Mouse (Mus musculus): ENCODE data around the gene Fzr1. TPM values are rescaled to one million over a fixed set of nuclear protein-coding genes. Genes with fewer than 3 reads are reported as not detected.
A peak's percentile ranks its signal among the peaks of the same experiment; 100 is the strongest.

Gene Fzr1
- total RNA-seq, 2 experiments from 2014 or later: 15.3 to 15.4 TPM

DNA sequence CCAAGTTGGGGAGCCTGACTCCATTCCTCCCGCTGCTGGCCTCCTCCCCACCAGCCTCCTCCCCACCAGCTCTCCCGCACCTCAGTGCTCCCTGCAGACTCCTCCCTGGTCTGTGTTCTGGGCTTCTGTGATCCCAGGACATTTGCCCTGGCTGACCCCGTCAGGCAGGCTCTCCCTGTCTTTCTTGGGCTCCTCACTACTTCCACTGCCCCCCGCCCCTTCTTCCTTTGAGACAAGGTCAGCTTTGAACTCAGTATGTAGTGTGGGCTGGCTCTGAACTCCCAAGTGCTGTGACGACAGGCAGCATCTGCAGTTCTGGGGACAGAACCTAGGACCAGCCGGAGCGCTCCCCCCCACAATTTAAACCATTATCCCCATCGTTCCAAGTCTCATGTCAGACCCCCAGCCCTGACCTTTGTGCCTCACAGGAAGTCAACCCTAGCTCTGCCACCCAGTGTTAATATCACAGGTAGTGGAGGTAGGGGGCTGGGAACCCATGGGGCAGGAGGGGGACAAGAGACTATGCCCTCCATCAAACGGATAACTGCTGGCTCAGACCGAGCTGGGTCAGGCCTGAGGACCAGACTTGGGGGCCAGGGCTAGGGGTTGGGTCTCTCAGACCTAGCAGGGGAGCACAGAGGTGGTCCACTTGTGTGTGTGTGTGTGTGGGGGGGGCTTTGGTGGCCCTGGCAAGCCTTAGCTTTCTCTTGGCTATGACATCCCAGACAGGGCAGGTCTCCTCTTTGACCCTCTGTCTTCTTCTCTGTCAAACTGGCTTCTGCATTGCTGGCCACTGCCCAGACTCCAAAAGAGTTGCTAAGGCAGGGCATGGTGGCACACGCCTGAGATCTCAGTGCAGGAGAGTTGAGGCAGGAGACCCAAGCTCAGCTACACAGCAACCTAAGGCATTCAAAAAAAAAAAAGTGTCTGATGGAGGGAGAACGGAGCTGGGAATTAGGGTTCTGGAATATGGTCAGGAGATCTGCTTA, 39.2 kb upstream of the Fzr1 start:
- no peak for DNase-seq (ENCODE audit: low spot score)

DNA sequence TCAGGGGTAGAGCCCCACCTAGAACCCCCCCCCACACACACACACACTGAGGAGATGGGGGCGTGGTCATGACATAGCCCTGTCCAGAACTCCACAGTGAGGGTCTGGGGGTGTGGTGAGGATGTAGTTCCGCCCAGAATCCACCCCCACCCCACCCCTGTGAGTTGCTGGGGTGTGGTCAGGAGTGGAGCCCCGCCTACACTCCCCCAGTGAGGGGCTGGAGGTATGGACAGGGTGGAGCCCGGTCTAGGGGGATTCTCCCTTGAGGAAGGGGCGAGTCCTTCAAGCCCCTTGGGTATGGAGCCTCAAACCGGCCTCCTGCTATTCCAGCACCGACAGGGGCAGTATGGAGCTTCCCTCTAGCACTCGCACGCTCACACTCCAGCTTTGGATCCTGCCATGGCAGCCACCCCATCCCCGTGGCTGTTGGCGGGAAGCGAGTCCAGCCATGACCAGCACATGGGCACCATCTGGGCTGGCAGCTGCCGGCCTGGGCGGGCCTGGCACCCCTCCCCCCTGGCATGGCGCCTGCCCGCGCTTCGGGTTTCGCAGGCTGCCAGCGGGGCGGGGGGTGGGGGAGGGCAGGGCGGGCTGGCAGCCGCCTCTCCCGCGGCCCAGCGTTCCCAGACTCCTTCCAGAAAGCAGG, 38.4 kb upstream of the Fzr1 start:
- DNase-seq (ENCODE audit: low spot score): peak; percentile 93

DNA sequence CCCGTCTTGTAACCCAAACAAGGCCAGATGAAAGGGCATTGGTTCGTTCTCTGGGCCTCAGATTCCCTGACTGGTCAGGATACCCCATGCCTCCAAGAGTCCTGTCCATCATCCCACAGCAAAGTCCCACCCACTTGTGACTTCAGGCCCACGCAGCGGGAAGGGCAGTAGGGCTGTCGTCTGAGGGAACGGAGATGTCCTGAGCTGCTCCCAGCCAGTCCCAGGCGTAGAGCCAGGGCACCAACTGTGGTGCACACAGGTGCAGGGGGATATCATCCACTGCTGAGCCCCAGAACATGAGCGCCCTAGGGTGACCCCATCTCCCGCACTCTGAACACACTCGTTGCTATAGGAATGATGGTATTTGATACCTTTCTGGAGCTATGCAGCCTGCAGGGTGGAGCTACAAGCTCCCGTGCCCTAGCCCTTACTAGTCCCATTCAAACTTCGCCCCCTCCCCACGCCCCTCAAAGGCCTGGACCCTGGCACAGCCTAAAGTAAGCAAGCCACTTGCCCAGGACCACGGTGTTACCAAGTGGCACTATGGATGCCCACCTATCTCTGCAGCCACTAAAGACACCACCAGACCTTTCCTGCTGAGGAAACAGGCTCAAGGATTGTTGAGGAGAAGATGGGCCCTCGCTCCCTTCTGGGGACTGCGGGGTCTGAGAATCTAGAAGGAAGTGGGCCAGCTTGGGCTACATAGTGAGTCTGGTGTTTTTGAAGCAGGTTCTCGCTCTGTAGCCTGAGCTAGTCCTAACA, 37.4 kb upstream of the Fzr1 start:
- peak; percentile 85 for DNase-seq (ENCODE audit: low spot score)

DNA sequence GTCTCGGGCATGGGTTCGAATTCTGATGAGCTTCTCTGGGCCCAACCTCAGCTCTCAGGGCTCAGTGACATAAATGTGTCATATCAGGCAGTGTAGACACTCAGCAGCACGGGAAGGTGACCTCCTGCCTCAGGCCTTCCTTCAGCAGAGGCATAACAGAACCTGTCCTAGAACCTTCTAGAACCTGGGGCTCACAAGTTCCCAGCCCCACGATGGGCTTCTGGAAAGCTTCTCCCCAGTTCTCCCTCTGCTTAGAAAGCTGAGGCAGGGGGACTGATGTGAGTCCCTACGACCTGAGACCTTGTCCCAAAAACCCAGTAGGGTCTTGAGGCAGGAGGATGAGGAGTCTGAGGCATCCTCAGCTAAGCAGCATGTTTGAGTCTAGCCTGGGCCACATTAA, 36.8 kb upstream of the Fzr1 start:
- DNase-seq (ENCODE audit: low spot score): no peak

DNA sequence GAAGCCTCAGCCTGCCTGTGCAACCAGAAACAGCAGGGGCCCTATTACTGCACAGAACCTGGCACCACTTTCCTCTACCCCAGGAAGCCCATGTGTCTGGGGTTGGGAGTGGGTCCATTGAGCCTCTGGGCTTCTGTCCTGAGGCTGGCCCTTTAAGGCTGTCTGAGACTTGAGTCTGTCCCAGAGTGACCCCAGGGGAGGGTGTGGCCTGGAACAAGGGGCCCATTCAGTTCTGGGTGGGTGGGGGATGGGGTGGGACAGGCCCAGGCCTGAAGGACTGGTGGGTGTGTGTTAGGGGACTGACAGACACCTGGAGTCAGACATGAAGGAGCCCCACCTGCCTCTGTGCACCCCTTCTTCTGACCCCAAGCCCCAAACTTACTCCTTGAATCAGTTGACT, 36.4 kb upstream of the Fzr1 start:
- peak; percentile 66 for DNase-seq (ENCODE audit: low spot score)

DNA sequence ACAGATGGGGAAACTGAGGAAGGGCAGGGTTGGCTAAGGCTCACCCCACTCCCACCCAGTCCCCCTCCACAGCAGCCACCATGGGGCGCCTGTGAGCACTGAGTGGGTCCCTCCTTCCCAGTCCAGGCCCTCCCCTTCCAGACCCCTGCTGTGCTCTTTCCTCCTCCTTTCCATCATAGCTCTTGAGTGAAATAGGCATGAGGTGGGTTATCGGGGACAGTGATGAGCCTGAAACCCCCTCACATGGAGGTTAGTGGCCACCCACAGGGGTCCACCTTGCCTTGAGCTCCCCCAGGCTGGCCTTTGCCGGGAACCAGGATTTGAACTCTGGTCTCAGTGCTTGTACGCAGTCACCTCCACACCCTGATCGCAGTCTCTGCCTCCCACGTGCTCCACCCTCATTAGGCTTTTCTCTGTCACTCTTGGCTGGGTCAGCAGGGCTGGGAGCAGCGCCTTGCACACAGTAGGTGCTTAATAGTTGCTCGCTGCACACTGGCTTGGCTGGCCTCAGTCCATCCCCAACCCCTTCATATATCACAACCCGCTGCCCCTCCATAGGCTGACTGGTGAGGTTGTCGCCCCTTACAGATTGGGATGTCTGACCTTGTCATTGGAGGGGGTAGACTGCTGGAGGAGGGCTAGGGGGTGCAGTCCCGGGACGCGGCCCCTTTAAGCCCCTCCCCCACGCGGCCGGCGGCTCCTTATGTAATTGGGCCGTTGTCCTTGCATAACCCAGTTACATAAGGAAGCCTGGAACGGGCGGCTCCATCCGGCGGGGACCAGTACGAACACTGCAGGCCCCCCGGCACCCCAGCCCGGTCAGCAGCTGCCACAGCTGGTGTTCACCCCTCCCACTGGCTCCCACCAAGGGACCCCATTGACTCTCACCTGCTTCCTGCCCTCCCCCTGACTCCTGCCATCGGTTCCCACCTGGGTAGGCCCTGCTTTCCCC, 35.3 kb upstream of the Fzr1 start:
- DNase-seq (ENCODE audit: low spot score): peak; percentile 92

DNA sequence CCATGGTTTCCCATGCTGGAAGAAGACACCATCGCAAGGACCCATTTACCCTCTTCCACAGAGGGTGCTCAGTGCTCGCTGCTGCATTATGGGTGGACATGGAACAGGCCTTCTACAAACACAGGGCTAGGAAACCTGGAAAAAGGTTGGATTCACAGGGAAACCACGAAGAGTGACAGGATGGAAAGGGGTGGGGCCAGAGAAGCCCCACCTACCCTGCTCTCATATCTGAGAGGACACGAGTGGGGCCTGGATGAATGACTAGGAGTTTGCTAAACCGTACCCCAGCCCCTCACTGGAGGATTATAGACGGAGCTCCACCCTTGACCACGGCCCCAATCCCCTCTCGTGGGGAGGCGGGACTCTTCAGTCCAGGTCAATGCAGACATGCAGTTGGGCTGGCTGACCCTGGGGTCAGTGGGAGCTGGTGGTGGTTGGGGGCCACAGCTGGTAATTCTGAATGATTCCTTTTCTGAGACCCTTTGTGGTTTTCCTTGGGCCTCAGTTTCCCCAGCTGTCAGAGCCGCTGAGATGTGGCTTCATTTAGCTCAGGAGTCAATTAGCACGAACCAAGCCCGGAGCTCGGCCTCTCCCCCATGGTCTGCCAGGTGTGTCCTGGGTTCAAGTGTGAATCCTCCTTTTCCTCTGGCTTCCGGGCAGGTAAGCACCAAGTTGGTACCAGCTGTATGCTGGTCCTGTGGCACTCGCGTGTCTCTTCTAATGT, 34.4 kb upstream of the Fzr1 start:
- no peak for DNase-seq (ENCODE audit: low spot score)

DNA sequence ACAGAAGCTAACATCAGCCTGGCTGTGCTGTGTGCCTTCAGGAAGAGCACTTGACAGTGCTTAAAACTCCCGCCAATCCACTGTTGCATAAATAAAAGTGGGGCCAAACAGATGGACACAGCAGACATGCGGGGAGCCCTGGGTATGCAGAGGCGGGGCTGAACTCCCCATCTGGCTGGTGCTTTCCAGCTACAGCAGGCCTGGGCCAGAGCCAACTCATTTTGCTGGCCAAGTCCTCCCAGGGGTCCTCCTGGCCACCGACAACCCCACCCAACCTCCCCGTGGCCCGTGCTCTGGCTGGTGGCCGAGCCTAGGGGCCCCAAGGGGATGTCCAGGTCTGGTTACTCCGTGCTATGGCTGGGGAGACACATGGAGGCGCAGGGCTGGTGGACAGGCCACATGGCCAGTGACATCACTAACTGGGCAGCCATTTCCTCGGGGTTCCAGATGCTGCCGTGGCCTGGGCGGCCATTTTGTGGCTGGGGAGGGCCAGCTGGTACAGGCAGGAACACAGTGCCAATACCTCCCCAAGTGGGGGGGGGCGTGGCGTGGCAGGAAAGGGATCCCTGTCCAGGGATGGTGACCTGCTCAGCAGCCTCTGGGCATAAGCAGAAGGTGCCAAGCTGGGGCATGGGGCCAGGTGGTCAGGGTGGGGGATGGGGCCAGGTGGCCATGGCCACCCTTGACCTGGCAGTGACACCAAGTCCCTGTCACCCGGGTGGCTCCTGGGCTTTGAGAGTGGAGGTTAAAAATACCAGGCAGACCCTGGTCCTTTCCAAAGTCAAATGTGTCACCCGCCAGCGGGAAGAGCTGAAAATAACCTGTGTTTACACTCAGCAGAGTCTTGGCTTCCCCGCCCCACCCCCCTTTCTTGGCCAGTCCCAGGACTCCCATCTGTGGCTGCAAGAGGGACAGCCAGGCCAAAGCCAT, 33.4 kb upstream of the Fzr1 start:
- DNase-seq (ENCODE audit: low spot score): peak; percentile 94

DNA sequence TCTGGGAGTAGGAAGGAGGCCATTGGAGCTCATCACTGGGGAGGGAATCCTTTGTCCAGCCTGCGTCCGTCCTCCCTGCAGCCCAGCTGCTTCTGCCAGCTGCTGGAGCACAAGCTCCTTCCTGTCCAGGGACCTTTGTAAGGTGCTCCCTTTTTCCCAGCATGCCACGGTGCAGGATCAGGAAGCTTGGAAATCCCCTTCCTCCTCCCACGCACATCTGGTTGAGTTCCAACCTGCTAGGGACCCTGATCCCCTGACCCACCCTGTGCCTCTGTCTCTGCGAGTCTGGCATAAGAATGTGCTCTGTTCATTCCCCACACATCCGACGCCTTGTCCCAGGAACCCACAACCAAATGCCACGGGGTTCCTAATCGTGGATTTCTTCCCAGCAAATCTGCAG, 32.7 kb upstream of the Fzr1 start:
- no peak for DNase-seq (ENCODE audit: low spot score)

DNA sequence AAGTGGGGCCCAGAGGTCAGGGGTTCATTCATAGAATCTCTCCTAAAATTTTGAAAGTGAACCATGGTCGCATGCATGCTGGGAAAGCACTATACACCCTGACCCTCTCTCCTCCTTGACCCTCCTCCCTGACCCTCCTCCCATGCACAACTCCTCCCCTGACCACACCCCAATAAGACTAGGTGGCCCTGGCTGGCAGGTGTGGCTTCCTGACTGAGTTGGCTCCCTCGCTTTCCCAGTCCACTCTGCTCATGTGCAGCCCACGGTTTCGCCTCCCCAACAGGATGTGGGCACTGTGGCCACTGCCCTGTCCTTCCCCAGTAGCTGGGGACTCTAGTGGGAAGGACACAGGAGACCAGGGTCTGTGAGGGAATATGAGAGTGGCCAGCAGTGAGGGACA, 32.0 kb upstream of the Fzr1 start:
- peak; percentile 15 for DNase-seq (ENCODE audit: low spot score)

DNA sequence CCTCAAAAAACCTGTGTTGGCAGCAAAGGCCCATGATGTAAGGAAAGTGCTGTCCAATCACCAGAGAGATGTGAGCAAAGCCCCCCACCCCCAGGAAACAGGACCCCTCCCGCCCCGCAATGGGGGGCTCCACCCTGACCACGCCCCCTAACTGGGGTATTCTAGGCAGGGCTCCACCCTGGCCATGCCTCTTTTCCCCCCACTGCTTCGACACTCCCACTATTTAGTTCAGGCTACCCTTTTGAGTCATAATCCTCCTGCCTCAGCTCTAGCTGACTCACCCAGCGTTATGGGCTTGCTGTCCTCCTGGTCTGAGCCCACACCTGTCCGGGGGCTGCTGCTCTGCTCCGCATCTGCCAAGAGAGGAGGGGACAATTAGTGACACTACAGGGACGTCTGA, 31.0 kb upstream of the Fzr1 start:
- DNase-seq (ENCODE audit: low spot score): peak; percentile 14

DNA sequence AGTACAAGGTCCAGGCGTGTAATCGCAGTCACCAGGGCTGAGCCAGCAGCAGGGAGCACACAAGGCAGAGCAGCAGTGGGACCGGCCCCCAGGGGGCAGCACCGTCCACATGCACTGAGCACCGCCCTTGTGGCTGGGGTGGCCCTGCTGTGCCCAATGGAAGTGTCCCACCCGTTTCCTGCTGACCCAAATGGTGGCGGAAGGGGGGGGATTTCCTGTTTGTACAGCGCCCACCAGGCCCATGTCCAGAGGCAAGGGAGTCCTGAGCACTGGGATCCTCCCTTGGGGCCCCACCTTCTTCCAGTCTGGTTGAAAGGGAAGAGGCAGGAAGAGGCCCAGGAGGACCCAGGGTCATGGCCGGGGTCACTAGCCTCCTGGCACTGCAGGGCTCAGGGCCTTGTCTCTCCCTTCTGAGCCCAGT, 30.6 kb upstream of the Fzr1 start:
- peak; percentile 88 for DNase-seq (ENCODE audit: low spot score)

DNA sequence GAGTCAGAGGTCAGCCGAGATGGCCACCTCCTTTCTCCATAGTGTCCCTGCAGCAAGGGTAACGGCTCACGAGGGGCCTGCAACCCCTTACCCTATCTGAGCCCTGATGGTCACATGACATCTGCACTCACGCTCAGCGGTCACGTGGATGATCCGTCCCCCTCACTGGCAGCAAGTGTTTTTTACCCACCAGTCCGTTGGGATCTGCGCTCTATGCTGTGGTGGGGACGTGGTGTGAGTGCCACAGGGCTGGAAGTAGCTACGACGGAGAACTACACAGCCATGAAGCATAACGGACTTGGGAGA, 30.1 kb upstream of the Fzr1 start:
- DNase-seq (ENCODE audit: low spot score): no peak

DNA sequence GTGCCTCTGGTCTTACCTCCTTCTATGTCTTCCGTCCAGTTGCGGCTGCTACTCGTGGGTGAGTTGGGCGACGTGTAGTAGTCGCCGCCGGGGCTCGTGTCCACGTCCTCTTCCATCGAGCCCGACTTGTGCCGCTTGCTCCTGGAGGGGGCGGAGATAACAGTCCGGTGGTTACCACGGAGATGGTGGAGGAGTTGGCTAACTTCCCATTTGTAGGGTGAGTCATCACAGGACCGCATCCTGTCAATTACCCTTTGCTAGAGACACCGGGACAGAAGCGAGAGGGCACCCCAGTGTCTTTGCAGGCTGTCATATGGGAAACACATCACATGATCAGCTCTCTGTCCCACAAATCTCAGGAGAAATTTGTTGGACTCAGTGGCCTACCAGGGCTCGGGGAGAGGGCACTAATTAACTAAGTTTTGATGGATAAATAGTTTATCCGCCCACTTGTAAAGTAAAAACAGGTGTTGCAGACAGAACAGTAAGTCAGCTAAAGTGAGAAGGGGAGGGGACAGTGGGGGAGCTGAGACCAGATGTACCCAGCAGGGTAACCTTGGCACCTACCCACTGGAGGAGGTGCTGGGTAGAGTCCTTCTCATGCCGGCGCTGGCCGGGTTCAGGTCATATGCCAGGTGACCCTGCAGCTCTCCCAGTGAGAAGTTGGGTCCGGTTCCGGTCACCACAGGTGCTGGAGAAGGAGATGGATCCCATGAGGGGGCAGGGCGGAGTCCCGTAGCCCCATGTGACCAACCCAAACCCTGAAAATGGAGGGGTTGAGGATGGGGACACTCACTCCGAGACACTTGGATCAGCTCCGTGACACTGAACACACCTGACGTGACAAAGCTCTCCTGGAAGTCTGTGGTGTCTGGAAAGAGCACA, 29.5 kb upstream of the Fzr1 start:
- peak; percentile 85 for DNase-seq (ENCODE audit: low spot score)

DNA sequence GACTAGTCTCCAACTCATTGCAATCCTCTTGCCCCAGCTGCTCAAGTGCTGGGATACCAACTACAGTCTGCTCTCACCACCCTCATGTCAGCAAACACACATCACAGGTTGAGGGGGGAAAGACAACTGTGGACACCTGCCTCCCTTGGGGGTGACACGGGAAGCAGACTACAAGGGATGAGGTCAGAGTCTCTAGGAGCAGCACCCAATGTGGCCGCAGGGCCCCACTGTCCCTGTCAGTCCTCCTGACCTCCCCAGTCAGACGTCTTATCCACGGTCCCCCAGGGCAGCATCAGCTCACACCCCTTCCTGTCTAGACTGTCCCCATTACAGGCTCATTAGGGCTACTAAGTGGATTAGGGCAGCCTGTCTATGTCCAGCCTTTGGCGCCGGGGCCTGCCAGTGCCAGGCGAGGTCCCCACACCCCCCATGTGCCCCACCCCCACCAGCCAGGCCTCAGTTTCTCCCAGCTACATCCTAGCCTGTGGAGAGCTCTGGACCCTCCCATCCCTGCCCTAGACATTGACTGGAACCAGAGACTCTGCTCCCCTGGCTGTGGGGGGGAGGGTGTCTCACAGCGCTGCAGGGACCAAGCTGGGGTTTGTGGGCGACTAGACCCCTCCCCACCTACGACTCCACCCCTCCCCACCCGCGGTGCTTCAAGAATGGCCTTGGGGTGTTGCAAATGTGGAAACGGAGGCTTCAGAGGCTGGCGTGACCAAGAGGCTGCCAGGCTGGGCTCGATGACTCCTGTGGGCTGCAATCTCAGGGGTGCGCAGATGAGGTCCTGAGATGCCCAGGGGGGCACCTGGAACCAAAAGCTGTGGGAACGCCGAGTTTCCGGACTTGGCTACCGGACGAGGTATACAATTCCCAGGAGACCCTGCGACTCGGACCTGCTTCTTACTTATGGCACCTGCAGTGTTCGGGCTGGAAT, 28.5 kb upstream of the Fzr1 start:
- peak; percentile 9 for DNase-seq (ENCODE audit: low spot score)

DNA sequence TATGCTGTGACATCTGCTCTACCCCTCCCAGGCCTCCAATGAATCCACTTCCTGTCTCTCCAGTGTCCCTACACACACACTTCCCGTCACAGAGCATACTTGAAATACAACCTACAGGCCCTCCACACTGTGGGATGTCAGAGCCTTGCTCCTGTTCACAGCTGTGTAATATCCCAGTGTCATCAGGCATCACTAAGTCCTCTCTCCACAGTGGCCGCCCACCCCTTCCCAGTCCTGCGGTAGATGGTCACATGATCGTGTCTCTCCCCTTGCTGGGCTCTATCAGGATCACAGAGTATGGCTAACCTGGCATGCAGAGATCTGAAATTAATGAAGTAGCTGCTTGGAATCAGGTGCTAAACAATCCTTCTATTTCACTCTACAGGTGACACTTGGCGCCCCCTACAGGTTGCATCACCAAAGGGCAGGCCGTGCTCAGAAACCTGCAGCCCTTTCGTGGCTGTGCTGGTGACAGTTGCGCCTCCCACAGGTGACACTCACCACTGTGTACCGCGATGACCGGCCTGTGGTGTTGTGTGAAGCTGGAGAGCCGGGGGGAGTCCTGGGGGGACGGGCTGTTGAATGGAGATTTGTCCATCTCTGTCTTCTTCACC, 27.4 kb upstream of the Fzr1 start:
- DNase-seq (ENCODE audit: low spot score): no peak

DNA sequence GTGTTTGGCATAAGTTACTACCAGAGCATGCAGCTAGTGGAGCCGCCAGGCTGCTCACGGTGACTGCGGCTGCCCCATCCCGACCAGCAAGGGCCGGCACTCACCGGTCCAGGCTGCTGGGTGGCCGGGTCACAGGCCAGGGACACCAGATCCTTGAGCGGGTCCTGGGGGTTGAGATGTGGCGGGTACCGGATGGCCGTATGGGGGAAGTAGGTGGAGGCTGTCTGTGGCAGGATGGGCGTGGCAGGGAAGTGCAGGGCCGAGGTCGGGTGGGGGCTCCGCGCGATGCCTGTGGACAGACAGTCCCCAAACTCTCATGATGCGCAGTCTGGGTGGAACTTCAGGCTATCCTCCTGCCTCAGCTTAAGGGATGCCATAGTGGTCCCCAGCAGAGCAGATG, 26.4 kb upstream of the Fzr1 start:
- no peak for DNase-seq (ENCODE audit: low spot score)
